Mouse (Mus musculus) liver, adult (tissue): ENCODE measurements around the gene Macrod1.

Source experiments
- GATA4 ChIP-seq: IDR thresholded peaks from 2 replicates; pipeline ENCODE4 v1.6.1; 2014; ENCODE audit warnings: mild to moderate bottlenecking, low read length; ENCODE audit not compliant: insufficient replicate concordance

Macrod1 gene

GRCm38 (mm10) chr19:7200427-7200826 lies 143.8 kb downstream of the Macrod1 start:
- TF ChIP-seq GATA4 = no peak

DNA sequence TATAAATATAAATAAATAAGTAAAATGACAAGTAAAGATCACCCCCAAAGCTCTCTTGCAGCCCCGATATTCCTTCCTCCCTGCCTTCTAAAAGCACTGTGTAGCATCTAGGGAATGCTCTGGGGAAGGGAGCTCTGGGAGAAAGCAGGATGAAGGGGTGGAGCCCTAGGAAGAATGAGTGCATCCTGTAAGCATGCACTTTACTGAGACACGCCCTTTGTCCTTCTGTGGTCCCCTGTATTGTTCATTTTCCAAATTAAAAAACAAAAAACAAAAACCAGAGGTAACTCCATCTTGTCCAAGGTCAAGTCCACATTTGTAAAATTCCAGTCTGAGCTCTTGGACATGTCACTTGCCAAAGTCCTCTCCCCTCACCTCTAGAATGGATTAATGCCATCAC lies 148.3 kb downstream of the Macrod1 start:
- TF ChIP-seq GATA4 = no peak

- TF ChIP-seq GATA4 = no peak
Measured at GRCm38 (mm10) chr19:7205326-7205725, 148.7 kb downstream of the Macrod1 start.

DNA sequence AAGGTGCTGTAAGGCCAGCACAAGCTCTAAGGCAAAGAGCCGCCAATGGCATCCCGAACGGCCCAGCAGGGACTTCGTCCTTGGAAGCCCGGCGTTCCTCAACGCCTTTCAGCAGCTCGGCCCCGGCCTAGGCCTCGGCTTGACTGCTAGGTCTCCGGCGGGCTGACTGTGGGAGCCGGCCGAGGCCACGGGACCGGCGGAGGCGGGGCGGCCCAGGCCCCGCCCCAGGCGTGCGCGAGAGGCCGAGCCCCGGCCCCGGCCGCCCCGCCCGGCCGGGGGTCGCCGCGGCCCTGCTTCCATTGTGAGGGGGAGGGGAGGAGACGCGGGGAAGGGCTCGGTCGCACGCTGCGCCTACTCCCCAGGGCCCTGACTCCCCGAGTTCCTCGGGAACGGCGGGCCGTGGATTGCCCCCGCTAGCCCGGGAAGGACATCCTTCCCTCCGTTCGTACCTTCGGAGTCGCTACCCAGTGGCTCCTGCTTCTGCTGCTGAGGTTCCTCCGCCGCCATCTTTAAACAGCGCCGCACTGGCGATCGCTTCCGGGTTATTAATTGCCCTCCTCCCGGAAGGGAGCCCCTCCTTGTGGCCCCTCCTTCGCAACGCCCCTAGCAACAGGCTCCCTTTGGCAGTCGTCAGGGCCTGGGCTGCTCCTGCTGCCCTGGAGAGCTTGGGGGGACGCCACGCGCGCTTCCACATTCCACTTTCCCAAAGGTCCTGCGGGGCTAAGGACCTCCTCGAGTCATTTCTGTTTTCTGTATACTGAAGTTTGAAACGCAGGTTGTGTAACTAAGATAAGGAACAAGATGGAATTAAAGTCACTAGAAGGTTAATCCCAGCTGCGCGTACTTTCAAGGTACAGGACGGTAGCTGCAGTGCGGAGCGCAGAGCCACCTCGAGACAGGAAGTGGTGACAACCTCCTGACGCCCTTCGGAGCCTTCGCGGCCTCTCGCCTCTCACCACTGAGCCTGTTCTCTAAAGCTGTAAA lies 149.4 kb downstream of the Macrod1 start, which contains the start of gene Otub1:
Otub1 (minus strand) TSS at position 564 of the 984 bp plus-strand sequence.
- TF ChIP-seq GATA4 = no peak

- no peak for TF ChIP-seq GATA4
Measured at GRCm38 (mm10) chr19:7209907-7210646, 153.5 kb downstream of the Macrod1 start.

- TF ChIP-seq GATA4 = no peak
Measured at GRCm38 (mm10) chr19:7212216-7212615, 155.6 kb downstream of the Macrod1 start.

DNA sequence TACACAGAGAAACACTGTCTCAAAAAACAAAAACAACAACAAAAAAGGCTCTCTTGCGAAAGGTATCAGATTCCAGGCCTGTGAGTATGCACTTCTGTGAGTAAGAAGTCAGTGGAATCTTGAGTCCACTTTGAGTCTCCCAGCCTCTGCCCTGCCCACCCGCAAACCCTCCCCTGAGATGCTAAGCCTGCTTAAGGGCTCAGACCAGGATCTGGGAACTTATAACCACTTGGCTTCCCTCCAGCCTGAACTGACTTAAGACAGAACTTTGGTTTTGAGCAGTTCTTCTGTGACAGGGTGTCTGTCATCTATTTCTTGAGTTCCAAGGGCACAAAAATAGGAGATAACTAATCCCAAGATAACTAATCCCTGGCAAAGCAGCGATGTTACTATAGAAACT lies 156.4 kb downstream of the Macrod1 start:
- no peak for TF ChIP-seq GATA4

- no peak for TF ChIP-seq GATA4
Measured at GRCm38 (mm10) chr19:7214484-7214883, 157.9 kb downstream of the Macrod1 start.

GRCm38 (mm10) chr19:7217162-7217925 lies 160.7 kb downstream of the Macrod1 start, which contains the start of gene Cox8a:
Cox8a (minus strand) TSS chr19:7217616.
- TF ChIP-seq GATA4 = no peak

- TF ChIP-seq GATA4 = no peak
Measured at GRCm38 (mm10) chr19:7217926-7218267, 161.3 kb downstream of the Macrod1 start.

- TF ChIP-seq GATA4 = no peak
Measured at GRCm38 (mm10) chr19:7218753-7219152, 162.1 kb downstream of the Macrod1 start.

DNA sequence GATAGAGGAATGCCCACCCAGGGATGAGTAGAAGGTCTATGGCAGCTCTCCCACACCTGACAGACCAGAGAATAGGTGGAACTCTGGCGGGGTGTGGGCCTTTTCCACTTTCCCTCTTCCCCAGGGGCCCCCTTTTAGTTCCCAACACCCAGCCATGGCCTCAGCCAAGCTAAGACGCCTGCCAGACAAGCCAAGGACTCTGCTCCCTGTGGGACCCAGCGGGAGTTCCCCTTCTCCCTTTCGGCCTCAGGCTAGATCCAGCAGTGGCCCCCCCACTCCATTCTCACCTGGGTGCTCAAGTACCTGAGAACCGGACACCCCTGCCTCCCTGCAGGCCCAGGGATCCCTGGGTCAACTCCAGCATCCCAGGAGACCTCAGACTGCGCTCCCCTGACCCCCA lies 165.6 kb downstream of the Macrod1 start:
- no peak for TF ChIP-seq GATA4

DNA sequence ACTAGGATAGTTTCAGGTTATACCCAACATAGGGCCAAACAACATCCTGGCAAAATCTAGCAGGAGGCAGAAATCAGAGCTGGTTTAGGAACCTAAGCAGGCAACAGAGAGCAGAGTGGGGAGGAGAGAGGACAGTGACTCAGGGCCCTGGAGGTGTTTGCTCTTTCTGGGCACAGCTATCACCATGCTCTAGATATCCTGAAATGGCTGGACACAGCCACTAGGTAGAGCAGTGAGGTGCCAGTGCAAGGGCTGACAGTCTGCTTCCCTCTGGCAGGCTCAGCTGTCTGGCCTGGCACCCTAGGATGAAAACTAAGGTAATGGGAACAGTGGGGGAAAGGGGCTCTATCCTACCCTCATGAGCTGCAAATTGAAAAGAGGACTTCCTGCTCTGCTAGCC lies 166.9 kb downstream of the Macrod1 start:
- TF ChIP-seq GATA4 = no peak

GRCm38 (mm10) chr19:7224253-7224652 lies 167.6 kb downstream of the Macrod1 start:
- no peak for TF ChIP-seq GATA4

DNA sequence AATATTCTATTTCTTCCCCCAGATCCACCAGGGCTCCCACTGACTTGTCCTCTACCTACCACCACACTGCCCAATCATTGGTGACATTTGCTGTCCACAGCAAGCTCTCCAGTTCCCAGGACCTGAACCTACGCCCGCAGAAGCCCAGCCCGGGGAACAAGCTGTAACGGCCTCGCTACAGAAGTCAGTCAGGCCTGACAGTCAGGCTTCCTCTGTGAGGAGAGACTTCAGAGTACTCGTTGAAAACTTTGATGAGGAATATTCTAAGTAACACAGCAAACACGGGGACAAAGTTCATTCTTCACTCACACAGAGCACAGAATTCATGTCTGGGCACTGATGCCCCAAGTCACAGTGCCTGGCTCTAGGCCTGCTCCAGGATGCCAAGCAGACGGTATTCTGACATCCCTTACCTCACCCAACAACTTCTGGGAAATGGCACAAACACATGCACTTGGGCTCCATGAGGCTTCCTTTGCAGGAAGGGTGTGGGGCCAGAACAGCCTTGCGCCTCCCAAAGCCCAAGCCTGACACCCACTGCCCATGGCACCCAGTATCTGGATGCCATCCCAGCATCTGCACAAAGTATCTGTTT lies 168.6 kb downstream of the Macrod1 start:
- TF ChIP-seq GATA4 = no peak

DNA sequence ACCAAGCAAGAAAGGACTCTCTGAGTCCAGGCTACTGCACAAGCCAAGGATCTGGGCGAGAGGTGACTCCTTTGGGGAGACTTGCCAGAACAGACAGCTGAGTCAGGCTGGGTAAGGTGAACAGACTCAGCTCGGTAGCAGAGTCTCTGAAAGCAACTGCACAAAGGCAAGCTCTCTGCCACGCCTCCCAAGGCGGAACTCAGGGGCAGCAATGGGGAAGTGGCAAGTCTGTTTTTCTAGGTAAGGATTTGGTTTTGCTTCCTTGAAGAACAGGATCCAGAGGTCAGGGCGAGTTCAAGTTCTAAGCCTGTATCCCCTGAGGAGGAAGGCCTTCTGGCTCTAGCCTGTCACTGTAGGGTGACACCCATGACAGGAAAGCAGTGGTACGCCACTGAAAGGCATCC lies 169.9 kb downstream of the Macrod1 start:
- TF ChIP-seq GATA4 = no peak
